Mouse (Mus musculus): Measurements from ENCODE around the gene Slc6a11.

The Slc6a11 gene

GRCm38 (mm10) chr6:114269589-114269988 is 138.5 kb downstream of the Slc6a11 start:
- DNase-seq = no peak

DNA sequence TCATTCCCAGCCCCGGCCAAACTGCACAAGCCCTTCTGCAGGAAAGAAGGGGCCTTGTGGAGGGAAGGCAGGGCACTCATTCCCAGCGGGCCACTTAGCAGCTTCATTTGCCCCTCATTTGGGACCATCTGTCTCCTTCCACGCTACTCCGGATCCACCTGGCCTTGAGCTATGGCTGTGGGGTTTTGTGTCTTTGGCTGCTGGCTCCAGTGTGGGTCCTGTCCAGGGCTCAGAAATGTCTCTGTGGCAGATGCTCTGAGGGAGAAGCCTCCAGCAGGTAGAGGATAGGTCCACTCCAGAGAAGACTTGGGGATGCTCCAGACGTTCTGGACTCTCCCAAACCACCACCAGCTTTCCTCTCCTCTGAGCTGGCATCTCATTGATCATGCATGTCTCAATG is 139.8 kb downstream of the Slc6a11 start:
- no peak for DNase-seq

GRCm38 (mm10) chr6:114272279-114272678 is 141.2 kb downstream of the Slc6a11 start:
- DNase-seq = no peak

GRCm38 (mm10) chr6:114273997-114274728 is 143.1 kb downstream of the Slc6a11 start:
- no peak for DNase-seq

DNA sequence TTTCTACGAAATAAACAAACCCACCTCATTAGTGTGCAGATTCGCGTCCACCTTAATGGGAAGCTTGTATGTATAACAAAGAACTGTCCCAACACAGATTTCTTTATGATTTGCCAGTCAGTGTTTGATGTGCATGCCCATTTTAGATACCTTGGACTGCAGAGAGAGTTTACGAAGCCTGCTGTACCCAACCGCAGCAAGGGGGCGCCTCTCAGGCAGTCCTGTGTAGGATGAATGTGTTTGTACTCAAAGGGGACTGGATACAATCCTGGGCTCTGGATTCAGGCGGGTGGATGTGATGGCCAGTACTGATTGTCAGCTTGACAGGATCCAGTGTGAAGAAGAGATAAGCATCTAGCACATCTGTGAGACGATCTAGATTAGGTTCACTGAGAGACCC is 144.8 kb downstream of the Slc6a11 start:
- no peak for DNase-seq

- peak; percentile 60 for DNase-seq
These were observed 151.6 kb downstream of the Slc6a11 start, which contains the start of gene Slc6a1 for GRCm38 (mm10) chr6:114282469-114283277. Slc6a1 (plus strand) TSS chr6:114282635.

DNA sequence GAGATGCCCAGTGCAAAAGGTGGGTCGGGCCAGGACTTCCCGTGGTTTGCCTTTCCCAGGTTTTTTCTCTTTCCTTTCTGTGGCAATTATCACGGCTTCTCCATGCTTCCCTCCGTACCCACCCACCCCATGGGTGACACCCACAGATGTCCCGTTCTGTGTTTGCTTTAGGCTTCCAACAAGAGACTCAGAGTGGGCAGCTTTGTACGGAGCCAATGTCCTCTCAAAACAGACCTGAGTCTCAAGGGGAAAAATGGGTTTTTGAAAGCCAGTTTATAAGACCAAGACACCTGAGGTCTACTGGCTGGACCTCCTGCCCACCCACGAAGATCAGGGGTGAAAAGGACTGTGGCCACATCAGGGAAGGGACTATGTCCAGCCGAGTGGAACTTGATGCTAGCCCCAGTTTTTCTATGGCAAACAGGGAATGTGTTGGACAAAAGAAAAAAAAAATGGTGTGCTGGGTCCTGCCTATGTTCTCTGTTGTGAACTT is 152.3 kb downstream of the Slc6a11 start:
- no peak for DNase-seq

DNA sequence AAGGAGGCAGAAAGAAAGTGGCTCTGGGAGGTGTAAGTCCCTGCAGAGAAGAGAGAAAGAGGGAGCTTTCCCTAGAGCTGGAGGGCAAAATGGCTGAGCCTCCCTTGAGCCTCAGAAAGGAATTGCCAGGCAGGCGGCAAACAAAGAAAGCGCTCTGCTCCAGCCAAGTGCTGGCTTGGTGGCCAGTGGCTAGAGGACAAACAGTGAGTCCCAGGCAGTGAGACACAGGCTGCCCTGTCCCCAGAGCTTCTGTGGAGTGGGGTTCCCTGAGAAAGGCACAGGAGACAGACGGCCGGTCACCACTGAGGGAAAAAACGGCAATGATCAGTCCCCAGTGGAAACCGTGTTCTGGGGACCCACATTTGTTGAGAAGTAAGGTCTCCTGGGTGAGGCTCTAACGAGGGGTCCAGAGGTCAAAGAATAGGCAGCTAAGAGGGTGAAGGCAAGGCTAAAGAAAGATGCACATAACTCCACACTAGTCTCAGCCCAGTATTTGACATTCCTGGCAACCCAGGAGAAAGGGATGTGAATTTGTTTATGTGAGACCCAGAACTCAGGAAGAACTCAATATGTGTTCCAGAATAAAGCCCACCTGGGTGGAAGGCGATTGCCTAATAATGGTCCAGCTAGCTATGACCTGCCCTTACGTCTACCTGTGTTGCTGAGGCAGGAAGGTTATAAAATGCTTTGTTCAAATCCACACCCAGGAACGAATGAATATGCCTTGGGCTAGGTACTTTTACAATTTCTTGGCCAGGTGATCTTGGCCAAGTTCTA is 153.1 kb downstream of the Slc6a11 start:
- no peak for DNase-seq

DNA sequence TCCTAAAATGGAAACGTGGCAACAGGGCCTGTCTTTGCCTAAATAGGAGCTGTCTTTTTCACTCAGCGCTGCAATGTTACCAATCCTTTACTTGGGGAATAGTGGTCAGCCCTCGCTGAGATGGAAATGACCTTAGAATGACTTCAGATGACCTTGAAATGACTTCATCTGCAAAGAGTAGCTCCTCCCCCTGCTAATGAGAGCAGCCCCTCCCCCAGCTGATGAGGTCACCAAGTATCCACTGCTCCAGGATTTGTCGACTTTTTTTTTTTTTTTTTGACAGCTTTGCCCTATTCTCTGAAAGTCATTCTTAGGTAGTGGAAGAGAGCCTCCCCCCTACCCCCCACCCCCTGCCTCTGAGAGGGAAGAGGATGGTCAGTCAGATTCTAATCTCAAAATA is 154.4 kb downstream of the Slc6a11 start:
- no peak for DNase-seq

- no peak for DNase-seq
These were observed 158.1 kb downstream of the Slc6a11 start for GRCm38 (mm10) chr6:114289106-114289505.

DNA sequence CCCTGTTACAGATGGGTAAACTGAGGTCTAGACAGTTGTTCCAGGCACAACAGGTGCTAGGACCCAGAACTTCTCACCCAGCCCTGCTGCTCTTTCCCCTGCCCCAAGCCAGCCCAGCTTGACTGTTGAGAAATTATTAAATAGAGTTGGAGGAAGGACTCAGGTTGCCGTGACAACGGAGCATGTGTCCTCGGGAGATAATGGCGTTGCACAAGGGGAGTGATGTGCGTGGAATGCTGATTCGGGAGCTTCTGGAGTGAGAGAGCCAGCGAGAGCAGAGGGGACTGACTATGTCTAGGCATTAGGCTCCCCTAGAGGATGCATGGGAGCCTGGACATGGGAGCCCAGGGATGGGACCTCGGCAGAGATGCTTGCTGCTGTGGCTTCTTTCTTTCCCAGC is 159.1 kb downstream of the Slc6a11 start:
- DNase-seq = no peak

GRCm38 (mm10) chr6:114290929-114291328 is 159.9 kb downstream of the Slc6a11 start:
- DNase-seq = no peak

DNA sequence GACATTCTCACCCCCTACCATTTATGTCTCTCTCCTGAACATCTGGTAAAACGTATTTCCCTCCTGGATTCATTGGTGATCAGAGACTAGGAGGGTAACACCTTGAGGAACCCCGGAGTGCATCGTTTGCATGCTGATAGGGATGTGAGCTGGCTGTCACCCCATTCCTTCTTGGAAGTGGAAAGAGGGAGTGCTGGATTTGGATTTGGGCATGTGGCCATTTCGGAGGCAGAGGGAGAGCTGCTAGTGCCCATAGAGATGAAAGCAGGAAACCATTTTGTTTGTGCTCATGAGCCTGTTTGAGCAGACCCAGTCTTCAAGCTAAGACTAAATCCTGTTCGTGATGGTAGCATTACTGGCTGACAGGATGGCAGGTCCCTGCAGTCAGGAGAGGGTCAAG is 160.4 kb downstream of the Slc6a11 start:
- no peak for DNase-seq

GRCm38 (mm10) chr6:114293511-114293910 is 162.5 kb downstream of the Slc6a11 start:
- DNase-seq = no peak

DNA sequence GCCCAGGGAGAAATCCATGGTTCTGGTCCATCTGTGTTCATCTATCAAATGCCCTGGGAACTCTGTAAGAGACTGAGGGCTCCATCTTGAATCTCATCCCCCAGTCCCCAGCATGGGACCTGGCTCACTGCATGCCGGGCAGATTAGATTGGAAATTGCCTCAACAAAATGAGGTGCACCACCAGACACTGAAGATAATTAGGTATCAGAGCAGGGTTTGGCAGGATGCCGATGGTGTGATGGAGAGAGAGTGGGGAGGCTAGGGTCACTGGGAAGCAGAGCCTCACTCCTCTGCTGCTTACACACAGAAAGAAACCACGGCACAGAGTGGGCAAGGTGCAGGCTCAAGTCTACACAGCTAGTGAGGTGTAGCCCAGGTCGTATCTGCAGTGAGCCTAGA is 164.0 kb downstream of the Slc6a11 start:
- DNase-seq = no peak

DNA sequence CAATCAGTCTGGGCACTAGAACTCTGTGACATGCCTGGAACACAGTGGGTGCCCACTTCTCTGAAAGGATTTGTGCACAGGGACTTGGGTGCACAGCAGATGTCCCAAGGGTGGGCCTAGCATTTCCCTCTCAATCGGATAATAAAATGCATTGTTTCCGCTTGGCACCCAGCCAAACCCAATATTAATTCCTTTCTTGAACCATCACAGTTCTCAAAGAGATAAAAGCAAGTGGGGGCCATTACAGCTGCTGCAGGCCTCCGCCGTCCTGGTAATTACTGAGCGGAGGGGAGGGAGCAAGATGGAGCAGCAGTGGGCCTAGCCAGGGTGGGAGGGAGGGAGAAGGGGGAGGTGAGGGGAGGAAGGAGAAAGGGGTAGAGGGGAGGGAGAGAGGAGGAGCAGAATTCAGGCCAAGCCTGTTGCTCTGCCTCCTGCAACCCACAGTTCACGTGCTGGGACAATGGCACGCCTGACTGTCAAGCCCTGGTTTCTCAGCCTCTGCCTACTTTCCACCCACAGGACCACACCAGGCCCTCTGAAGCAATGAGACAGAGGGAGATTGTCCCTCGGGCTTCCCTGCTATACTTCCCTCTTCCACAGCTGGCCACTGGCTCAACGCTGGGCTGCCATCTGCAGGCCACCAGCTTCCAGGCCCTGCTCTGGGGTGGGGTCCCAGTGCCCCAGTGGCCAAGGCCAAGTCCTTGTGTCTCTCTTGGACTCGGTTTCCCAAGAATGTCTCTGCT is 166.4 kb downstream of the Slc6a11 start:
- no peak for DNase-seq
